Mouse (Mus musculus) neural tube, embryonic 11.5 days (tissue): ENCODE results near the gene Sh3glb2. TPM values are rescaled to one million over a fixed set of nuclear protein-coding genes. Genes with fewer than 3 reads are reported as not detected.

ENCODE experiments used
- ATAC-seq: fragments of 200-750 bp; cut with Nextera tagmentation; 2 replicates; pipeline ENCODE4 v1.8.0; 2017; ENCODE audit warnings: moderate number of reproducible peaks, mild to moderate bottlenecking, moderate TSS enrichment, moderate library complexity; ENCODE audit not compliant: insufficient read depth, low FRiP score, low TSS enrichment
- DNase-seq: peaks from one replicate; pipeline ENCODE4 v3.0.0-alpha.2; 2015; ENCODE audit warnings: low spot score
- H3K27ac ChIP-seq: fragments of 300-500 bp; sonication (generic); 2 replicates; pipeline ENCODE4 v1.5.1; 2014; ENCODE audit warnings: low read depth, mild to moderate bottlenecking, low read length
- H3K27me3 ChIP-seq: fragments of 300-500 bp; sonication (generic); 2 replicates; pipeline ENCODE4 v1.6.1; 2014; ENCODE audit warnings: mild to moderate bottlenecking, low read length, mixed read lengths; ENCODE audit not compliant: control insufficient read depth, insufficient read depth
- H3K36me3 ChIP-seq: fragments of 300-500 bp; sonication (generic); 2 replicates; pipeline ENCODE4 v1.6.1; 2014; ENCODE audit warnings: mild to moderate bottlenecking, low read length, moderate library complexity, mixed read lengths; ENCODE audit not compliant: control insufficient read depth, insufficient read depth
- H3K4me1 ChIP-seq: fragments of 300-500 bp; sonication (generic); 2 replicates; pipeline ENCODE4 v1.6.1; 2014; ENCODE audit warnings: low read length, mixed read lengths; ENCODE audit not compliant: control insufficient read depth, insufficient read depth
- H3K4me2 ChIP-seq: fragments of 300-500 bp; sonication (generic); 2 replicates; pipeline ENCODE4 v1.6.1; 2014; ENCODE audit warnings: low read depth, mild to moderate bottlenecking, moderate library complexity
- H3K4me3 ChIP-seq: fragments of 300-500 bp; sonication (generic); 2 replicates; pipeline ENCODE4 v1.5.1; 2014; ENCODE audit warnings: low read depth, low read length
- H3K9ac ChIP-seq: fragments of 300-500 bp; sonication (generic); 2 replicates; pipeline ENCODE4 v1.6.1; 2014; ENCODE audit warnings: mild to moderate bottlenecking, low read length
- H3K9me3 ChIP-seq: fragments of 300-500 bp; sonication (generic); 2 replicates; pipeline ENCODE4 v1.6.1; 2016; ENCODE audit warnings: low read length; ENCODE audit not compliant: control insufficient read depth
- WGBS: fragments of 180-500 bp; shearing (Covaris S2); extraction: QIAGEN DNeasy Blood & Tissue Kit; methylation state at CpG from one replicate; pipeline ENCODE4 v1.1.7; 2014; 5-methylcytosine and 5-hydroxymethylcytosine counted together
- microRNA-seq: library from miRNA; unstranded; fragments of <30 nt; microRNA quantifications from one replicate; pipeline ENCODE4, GENCODE M21; 2016
- polyA plus RNA-seq: library from polyadenylated mRNA; unstranded; fragments of >200 nt; fragmentation: Nextera tagmentation; extraction: Ambion mirVana; gene quantifications from 2 replicates; pipeline ENCODE4 v1.2.1, GENCODE M21; 2014

Sh3glb2 gene
- polyA plus RNA-seq, 1 experiment from 2014 or later = 61.6 TPM

DNA sequence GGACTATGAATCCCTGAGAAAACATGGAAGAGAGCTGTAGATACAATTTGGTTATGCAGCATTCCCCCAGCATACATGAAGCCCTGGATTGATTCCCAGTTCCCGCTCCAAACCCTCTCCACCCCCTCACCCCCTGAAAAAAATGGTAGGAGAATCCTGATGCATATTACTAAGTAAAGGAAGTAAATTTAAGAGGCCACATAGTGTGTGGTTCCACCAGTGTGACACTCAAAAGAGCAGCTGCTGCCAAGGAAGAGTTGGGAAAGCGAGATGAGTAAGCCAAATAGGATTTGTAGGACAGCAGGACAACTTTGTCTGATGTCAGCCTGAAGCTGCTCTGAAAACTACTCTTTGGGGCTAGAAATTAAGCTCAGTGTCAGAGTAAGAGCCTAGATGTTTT lies 47.7 kb downstream of the Sh3glb2 start:
- Histone ChIP-seq H3K9ac (no peak overlapping the region), H3K27ac (no peak overlapping the region), H3K9me3 (no peaks in the 10 kb centered on the region), H3K36me3 (peaks cover 28% of the 10 kb centered on the region), H3K4me3 (no peak overlapping the region), H3K27me3 (no peaks in the 10 kb centered on the region), H3K4me2 (no peak overlapping the region), H3K4me1 (no peaks in the 10 kb centered on the region)
- WGBS = 98% methylated on average over 2 of the region's 2 CpGs
- ATAC-seq (no peak), DNase-seq (no peak)

DNA sequence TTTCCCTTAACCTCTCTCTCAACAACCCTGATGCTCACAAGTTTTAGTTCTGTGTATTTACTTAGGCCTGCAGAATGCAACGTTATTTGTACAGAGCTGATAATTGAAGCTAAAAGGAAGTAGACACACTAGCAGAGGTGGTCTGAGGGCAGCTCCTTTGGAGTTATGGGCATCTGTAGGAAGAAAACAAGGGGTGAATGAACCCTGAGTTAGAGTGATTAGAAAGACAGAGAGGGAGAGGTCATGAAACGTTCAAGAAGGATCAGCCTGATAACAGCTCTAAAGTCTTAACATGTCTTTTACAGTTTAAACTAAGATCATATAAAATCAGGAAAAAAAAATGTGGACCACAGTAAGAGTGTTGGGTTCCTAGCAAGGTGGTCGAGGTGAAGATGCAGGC lies 49.8 kb downstream of the Sh3glb2 start:
- no peak overlapping the region for H3K27ac ChIP-seq
- ATAC-seq (no peak), DNase-seq (no peak)
- no peaks in the 10 kb centered on the region for H3K4me1 ChIP-seq
- WGBS = 94% methylated on average over 3 of the region's 3 CpGs
- peaks cover 29% of the 10 kb centered on the region for H3K36me3 ChIP-seq
- H3K9me3 ChIP-seq = no peaks in the 10 kb centered on the region
- H3K27me3 ChIP-seq = no peaks in the 10 kb centered on the region
- no peak overlapping the region for H3K4me3 ChIP-seq
- no peak overlapping the region for H3K4me2 ChIP-seq
- H3K9ac ChIP-seq = no peak overlapping the region

DNA sequence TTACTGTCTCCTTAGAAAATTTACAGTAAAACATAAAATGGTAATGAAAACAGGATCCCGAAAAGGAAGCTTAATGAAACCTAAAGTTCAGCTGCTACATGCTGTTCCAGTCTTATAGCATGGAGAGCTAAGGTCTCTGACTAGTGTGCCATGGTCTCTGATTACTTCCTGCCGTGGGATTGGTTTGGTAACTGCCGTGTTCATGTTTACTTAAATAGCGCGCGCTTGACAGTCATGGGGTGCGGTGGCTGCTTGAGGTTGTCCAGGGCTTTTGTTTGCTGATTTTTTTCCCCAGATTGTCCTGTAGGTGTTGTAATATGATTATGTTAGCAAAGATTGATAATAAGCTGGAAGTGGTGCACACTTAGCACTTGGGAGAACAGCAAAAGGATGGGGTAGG lies 53.0 kb downstream of the Sh3glb2 start:
- Histone ChIP-seq H3K27me3 (no peaks in the 10 kb centered on the region), H3K4me2 (no peak overlapping the region), H3K9me3 (no peaks in the 10 kb centered on the region), H3K4me1 (no peaks in the 10 kb centered on the region), H3K9ac (no peak overlapping the region), H3K4me3 (no peak overlapping the region), H3K36me3 (peaks cover 20% of the 10 kb centered on the region), H3K27ac (no peak overlapping the region)
- 94% methylated on average over 7 of the region's 7 CpGs for WGBS
- ATAC-seq (no peak), DNase-seq (no peak)

DNA sequence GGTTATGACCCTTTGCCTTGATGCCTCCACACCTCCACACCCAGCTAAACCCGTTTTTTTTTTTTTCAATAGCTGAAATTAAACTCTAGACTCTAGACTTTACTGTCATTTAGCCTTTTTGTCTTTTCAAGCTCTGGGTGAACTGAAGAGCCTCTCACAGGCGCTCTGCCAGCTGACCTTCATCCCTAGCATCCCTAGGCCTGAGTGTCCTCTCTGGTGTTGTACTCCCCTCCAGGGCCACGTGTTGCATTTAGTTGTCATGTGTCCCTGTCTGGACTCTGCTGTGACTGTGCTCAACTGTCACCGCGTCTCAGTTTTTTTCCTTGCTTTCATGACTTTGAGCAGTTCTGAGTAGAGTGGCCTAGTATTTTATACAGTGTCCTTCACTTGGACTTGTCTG lies 59.2 kb downstream of the Sh3glb2 start:
- 94% methylated on average over 5 of the region's 5 CpGs for WGBS
- ATAC-seq = no peak
- Histone ChIP-seq H3K36me3 (peaks cover 15% of the 10 kb centered on the region), H3K4me2 (no peak overlapping the region), H3K4me3 (no peak overlapping the region), H3K9me3 (no peaks in the 10 kb centered on the region), H3K4me1 (no peaks in the 10 kb centered on the region), H3K27ac (no peak overlapping the region), H3K27me3 (no peaks in the 10 kb centered on the region), H3K9ac (no peak overlapping the region)
- no peak for DNase-seq

DNA sequence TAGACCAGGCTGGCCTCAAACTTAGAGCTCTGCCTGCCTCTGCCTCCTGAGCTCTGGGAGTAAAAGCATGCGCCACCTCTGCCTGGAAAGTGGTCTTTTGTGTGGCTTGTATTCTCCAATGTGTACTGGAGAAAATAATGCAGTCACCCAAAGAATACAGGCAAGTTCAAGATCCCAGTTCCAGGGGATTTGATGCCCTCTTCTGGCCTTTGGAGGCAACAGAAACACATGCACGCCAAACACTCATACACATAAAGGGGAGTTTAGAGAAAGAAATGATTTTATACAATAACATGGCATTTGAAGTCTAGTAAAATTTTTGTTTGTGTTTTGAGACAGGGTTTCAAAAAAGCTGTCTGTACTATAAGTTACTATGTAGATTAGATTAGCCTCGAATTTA lies 59.6 kb downstream of the Sh3glb2 start:
- WGBS = 91% methylated on average over 3 of the region's 3 CpGs

More for the DNA sequence above, 59.6 kb downstream of the Sh3glb2 start:
- DNase-seq (no peak), ATAC-seq (no peak)
- Histone ChIP-seq H3K9ac (no peak overlapping the region), H3K27me3 (no peaks in the 10 kb centered on the region), H3K4me2 (no peak overlapping the region), H3K4me1 (no peaks in the 10 kb centered on the region), H3K27ac (no peak overlapping the region), H3K36me3 (peaks cover 12% of the 10 kb centered on the region), H3K9me3 (no peaks in the 10 kb centered on the region), H3K4me3 (no peak overlapping the region)

Small RNA genes within 50 kb of the gene (microRNA-seq; reads per million reads assigned to microRNA genes)
- gene Gm47292 = not detected

Other genes starting within 250 kb of the Sh3glb2 start
- gene Zer1, start 234.8 kb downstream of the Sh3glb2 start, polyA plus RNA-seq = 5.4 and 5.9 TPM in 2 replicates
- 12.4 and 15.3 TPM in 2 replicates for gene Tbc1d13, start 225.6 kb downstream of the Sh3glb2 start, polyA plus RNA-seq
- gene Endog, start 187.8 kb downstream of the Sh3glb2 start, polyA plus RNA-seq = 14.6 and 15.2 TPM in 2 replicates
- gene Spout1, start 180.9 kb downstream of the Sh3glb2 start, polyA plus RNA-seq = 70.8 and 75.2 TPM in 2 replicates
- gene Kyat1, start 153.5 kb downstream of the Sh3glb2 start, polyA plus RNA-seq = 10.5 and 12.0 TPM in 2 replicates
- 46.6 and 49.7 TPM in 2 replicates for gene Lrrc8a, start 121.6 kb downstream of the Sh3glb2 start, polyA plus RNA-seq
- 0.17 TPM in 1 of 2 replicates, not detected in the other for gene Gm28035, start 118.8 kb downstream of the Sh3glb2 start, polyA plus RNA-seq
- 2.3 and 2.5 TPM in 2 replicates for gene Phyhd1, start 93.1 kb downstream of the Sh3glb2 start, polyA plus RNA-seq
- not detected in 2 replicates for gene Gm28038, start 78.3 kb downstream of the Sh3glb2 start, polyA plus RNA-seq
- gene Dolk, start 73.0 kb downstream of the Sh3glb2 start, polyA plus RNA-seq = 23.9 and 27.9 TPM in 2 replicates
- 57.3 and 60.0 TPM in 2 replicates for gene Nup188, start 72.9 kb downstream of the Sh3glb2 start, polyA plus RNA-seq
- gene Miga2, start 4.9 kb upstream of the Sh3glb2 start, polyA plus RNA-seq = 23.2 and 27.5 TPM in 2 replicates
- 48.6 and 51.1 TPM in 2 replicates for gene Dolpp1, start 32.9 kb upstream of the Sh3glb2 start, polyA plus RNA-seq
- 27.4 and 29.1 TPM in 2 replicates for gene Crat, start 56.5 kb upstream of the Sh3glb2 start, polyA plus RNA-seq
- 63.2 and 64.2 TPM in 2 replicates for gene Ptpa, start 56.7 kb upstream of the Sh3glb2 start, polyA plus RNA-seq
- gene Ier5l, start 114.9 kb upstream of the Sh3glb2 start, polyA plus RNA-seq = 10.5 and 11.9 TPM in 2 replicates
- 0.48 TPM in 1 of 2 replicates, not detected in the other for gene Cstad, start 235.7 kb upstream of the Sh3glb2 start, polyA plus RNA-seq